Mouse (Mus musculus) kidney, postnatal 25 days (tissue): ENCODE measurements at regions not wholly inside any gene's neighbourhood (a gene's known extent, or its start where the extent isn't known, plus 50 kb on each side); places are given as distances from the start of the nearest gene placed in this dataset.
"Not testable (repeated sequence)": the region's sequence is repeated elsewhere in the genome, so short reads cannot be mapped to it uniquely, and the experiment has no call there.

ENCODE experiments used
- DNase-seq, 2 experiments: peaks; one replicate each; pipeline ENCODE4 v3.0.0; 2021; ENCODE audit warnings: mixed read lengths in 2 of 2

DNA sequence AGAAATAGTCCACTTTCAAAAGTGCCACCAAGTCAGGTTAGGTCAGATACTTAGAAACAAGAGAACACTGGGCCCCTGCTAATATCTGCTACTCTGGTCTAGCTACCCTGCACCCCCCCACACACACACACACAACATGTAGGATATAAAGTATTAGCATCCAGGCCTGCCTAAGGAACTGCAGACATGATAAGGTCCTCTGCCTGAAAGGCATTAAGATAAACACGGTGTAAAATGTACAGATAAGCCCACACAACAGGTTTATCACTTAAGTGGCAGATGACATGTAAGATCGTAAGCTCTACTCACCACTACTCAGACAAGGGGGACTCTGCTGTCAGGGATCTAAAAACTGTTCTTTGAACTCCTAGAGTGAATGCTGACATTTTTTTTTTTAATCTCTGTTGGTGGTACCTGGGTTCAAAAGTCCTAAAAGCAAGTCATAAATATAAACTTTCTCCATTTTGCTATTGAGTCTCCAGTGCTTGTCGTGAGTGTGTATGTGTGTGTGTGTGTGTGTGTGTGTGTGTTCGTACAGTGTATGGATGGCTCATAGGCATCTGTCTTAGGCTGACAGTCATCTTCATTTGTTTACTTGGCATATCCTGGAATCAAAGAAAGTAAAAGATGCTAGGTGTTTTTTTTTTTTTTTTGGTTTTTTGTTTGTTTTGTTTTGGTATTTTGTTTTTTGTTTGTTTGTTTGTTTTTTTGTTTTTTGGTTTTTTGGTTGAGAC, 52.2 kb downstream of the Gm9817 start:
- DNase-seq = no peak

DNA sequence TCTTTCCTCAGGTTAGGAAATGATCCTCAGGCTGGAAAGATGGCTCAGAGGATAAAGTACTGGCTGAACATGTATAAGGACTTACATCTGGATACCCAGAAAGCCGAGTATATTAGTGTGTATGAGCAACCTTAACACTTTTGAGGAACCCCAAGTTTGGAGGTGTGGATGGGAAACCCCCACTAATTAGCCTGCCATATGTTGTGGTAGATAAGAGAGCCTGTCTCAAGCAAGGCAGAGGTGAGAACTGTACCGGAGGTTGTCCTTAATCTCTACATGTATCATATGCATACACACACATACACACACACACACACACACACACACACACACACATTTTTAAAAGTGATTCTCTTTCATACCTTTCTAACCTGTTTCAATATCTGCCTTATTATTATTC, 62.1 kb downstream of the Gm9817 start:
- DNase-seq = no peak

DNA sequence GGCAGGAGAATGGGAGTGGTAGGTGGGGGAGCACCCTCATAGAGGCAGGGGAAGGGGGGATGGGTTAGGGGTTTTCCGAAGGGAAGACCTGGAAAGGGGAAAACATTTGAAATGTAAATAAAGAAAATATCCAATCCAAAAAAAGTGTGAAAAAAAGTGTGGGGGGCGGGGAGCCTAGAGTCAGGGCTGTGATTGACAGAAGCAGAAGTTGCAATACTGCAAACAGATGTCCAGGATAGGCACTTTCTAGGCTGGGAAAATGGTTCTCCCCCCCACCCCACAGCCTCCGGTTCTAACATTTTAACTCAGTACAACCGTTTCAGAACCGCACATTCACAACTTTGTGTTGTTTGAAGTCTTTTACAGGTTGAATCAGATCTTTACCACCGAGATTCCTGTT, 66.6 kb downstream of the Gm9817 start:
- DNase-seq = no peak

DNA sequence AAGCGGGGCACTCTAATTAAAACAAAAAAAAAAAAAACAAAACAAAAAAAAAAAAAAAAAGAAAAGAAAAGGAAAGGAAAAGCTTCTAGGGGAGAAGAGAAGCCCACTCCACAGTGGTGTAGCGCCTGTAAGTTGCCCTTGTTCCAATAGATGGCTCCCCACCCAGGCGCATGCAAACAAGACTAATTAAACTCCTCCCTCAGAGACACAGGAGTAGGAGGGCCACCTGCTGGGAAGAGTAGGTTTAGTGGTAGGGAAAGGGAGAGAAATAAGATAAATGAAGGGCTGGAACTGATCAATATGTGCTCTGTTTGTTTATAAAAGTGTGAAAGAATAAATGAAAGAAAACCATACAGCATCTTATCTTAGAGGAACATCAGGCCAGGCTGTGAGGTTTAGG, 77.7 kb downstream of the Gm9817 start:
- peak; percentile 34 to 61 for DNase-seq

DNA sequence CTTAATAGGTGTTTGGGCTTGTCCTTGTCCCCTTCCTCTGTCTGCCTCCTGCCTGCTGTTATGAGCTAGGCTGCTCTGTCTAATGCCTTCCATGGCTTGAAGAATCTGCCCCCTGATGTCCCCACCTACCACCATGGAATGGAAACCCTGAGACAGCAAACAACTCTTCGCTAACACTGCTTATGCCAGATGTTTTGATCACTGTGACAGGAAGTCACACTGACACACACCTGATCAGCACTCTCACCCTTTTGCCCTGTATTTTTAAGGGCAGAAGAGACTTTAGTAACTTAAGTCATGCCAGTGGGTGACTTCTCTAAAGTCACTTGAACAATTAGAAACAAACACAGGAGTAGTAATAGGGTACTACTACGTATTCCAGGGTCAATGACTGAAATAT, 78.5 kb downstream of the Gm9817 start:
- no peak for DNase-seq

DNA sequence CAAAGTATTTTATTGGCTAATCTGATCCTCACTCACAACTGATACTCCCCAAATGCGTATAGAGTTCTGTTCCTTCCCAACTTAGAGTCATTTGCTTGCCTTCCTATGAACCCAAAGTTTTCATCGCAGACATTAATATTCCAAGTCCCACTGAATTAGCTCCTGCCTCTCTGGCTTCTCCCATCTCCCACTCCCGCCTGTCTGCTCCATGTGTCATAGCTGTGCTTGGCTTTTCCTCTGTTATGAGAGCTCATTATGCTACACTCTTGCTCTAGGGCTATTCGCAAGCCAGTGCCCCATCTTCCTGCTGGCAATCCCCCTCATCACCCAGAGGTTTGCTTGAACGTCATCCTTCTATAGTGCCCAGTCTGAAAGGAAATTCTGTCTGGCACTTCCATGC, 81.8 kb downstream of the Gm9817 start:
- DNase-seq = no peak

DNA sequence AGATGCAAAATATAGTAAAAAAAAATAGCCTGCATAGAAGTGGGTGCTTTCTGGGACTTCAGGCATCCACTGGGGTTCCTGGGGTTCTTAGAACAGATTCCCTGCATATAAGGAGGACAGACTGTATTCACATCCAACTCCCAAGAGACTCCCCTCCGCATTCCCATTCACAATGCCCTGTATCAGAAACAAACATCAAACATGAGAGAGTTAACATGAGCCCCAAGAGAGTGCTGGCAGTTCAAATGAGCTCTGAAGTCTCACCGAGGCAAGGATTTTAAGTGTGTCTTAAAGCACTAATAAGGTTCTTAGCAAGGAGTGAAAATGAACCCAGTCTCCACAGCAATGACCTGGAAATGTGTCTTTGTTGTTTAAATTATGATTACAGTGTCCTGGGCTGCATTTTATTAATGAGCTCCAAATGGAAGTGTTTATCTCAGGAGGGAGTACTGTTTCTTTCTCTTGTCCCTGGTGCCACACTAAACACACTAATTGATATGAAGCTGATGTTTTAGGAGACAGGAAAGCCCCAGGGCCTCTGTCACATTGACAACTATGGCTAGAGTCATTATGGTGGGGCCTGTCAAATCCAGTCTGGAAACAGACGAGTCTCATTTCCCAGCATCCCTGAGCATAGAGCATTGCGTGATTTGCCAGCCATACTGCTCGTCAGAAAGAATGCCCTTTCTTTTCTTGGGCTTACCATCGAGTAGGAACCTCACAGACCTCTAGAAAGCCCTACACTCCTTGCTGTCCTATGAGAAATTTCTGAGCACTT, 85.7 kb downstream of the Gm9817 start:
- no peak for DNase-seq

DNA sequence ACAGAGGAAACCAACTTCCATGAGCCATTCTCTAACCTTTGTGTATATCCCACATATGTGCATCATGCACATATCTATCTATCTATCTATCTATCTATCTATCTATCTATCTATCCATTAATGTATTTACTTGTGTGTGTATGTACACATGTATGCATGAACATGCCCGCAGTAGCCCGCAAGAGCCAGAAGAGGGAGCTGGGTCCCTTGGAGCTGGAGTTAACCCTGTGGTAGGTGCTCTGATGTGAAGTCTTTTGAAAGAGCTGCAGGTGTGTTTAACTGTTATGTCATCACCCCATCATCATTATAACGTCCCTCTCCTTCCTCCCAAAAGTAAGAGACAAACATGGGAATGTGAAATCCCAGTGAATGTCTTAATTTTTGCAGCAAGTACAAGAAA, 86.7 kb downstream of the Gm9817 start:
- DNase-seq = peak; percentile 42 to 48

DNA sequence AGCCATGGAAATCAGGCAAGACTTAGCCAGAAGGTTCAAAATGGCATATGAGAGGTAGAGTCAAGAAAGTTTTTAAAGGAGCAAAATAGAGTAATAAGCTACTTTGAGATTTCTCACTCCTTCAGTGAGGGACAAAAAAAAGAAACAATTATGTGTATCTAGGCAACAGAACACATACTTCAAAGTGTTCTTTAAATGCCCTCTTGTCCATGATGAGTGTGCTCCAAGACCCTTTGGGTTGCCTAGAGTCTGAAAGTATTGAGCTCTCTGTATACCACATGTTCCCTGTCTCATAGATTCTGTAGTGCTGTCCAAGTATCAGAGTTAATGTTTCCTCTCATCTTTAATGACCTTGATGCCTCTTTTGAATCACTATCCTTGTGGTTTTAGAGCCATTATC, 91.2 kb downstream of the Gm9817 start:
- no peak for DNase-seq

DNA sequence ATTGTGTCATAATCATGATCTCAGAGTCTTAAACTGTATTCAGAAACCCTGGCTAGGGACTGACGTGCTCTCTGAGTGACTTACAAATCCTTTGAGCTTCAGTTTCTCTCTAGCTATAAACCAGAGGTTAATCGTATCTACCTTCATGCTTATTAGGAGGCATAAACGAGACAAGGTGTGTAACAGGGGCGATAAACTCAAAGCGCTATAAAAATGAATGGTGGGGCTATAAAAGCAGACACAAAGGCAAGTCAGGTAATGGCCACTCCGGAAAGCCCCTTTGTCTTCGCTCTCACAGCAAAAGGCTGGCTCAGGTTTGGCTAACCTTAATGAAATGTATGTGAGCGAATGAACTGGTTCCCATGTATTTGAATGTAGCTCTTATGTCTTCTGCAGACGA, 94.6 kb downstream of the Gm9817 start:
- DNase-seq = no peak

DNA sequence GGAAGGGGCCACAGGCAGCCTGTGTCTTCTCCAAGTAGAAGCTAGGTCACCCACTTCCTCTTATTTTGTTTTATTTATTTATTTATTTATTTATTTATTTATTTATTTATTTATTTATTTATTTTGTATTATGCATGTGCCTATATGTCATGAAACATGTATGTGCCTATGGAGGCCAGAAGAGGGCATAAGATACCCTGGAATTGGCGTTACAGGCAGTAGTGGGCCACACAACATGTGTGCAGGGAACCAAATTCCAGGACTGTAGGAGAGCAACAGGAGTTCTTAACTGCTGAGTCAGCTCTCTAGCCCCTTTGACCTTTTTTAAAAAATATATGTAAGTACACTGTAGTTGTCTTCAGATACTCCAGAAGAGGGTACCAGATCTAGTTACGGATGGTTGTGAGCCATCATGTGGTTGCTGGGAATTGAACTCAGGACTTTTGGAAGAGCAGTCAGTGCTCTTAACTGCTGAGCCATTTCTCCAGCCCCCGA, 97.3 kb downstream of the Gm9817 start:
- not testable (repeated sequence) for DNase-seq

DNA sequence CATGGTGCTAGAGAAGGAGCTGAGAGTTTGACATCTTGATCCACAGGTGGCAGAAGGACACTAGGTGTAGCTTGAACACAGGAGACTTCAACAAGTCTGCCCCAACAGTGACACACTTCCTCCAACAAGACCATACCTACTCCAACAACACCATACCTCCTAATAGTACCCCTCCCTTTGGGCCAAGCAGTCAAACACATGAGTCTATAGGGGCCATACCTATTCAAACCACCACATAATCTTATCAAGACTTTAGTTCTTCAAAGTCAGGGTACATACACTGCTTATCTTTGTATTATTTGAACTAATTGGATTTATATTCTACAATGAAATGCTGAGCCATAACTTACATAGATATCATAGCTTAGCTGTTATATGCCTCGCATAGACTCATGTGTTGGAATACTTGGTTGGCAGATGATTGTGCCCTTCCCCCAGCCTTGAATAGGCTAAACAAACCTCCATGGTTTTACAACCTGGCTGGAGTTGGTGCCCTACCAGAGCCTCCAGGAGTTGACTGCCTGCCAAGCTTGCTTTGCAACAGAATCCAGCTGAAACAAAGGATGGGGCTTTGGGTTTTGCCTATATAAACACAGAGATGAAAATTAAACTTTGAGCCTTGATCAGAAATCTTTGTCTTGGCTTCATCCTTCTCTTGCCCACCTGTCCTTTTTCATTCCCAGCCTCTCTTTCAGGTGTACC, 103.2 kb downstream of the Gm9817 start:
- DNase-seq = peak in 1 of 2 experiments; percentile 26

DNA sequence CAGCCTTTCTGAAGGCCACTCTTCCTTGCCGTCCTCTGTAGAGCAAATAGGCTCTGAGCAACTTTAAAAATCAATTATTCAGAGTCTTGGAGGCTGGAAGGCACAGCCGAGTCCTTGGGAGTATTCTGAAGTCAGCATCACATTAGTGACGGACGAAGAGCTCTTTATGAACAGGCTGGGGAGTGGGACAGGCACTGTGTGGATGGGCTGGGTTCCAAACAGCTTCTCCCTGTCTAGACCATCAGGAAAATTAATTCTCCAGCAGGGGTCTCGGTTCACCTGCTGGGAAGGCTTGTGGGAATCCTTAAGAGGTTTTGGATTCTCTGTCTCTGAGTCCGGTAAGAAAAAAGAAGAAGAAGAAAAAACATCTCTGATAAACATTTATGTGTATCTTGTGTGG, 110.9 kb downstream of the Gm9817 start:
- no peak for DNase-seq

DNA sequence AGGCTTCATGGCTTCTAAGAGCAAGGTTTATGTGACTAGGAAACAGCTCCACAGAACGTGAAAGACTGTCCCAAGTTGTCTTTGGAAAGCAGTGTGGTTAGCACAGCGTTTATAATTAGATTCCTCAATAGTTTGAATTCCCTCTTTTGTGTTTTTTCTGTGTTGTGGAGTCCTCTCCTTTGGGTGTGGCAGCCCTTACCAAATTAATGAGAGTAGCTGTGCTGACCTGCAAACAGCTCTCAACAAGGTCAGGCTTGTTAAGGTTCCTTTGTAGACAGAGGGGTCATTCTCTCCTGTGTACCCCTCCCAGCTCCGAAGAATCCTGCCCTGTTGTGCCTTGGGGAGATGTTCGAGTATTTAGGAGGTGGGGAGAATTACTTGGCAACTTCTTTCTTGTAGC, 111.7 kb downstream of the Gm9817 start:
- no peak for DNase-seq

DNA sequence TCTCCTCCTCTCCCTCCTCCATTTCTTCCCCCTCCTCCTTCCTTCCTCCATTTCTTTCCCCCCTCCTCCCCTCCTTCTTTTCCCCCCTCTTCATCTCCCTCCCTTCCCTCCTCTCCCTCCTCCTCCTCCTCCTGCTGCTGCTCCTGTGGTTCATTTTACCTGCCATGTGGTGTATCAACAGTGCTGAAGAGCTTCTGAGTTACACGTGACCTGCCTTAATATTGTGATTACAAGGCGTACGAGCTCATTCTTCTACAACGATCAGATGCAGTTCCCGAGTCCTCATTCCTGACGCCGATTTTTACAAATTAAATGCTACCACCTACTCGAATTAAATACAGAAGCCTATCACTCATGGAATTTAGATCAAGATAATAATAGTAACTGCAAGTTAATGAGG, 113.6 kb downstream of the Gm9817 start:
- DNase-seq = no peak

DNA sequence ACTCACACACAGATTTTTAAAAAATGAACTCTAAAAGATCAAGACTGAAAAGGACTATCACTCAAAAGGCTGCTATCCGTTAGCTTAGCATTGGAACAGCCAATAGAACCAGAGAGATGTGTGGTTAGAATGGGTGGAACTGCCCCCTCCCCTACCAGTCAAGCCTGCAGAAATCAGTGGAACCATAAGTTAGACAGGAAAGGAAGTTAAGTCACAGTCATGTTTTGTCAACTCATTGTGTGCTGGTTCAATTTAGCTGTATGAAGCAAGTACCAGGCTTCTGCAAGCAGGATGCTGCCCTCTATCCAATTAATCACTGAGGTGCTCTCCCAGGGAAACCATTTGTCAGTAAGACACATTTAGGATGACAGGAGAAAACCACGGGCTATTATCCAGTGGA, 117.1 kb downstream of the Gm9817 start:
- DNase-seq = no peak

DNA sequence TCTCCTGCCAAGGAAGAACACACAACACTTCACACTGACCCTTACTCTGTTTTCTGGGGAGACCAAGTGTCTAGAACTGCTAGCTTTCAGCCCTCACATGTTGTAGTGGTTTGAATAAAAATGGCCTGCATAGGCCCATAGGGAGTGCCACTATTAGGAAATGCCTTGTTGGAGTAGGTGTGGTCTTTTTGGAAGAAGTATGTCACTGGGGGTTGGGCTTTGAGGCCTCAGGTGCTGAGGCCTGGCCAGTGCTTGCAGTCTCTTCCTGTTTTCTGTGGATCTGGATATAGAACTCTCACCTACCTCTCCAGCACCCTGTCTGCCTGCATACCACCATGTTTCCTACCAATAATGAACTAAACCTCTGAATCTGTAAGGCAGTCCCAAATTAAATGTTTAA, 117.9 kb downstream of the Gm9817 start:
- no peak for DNase-seq

DNA sequence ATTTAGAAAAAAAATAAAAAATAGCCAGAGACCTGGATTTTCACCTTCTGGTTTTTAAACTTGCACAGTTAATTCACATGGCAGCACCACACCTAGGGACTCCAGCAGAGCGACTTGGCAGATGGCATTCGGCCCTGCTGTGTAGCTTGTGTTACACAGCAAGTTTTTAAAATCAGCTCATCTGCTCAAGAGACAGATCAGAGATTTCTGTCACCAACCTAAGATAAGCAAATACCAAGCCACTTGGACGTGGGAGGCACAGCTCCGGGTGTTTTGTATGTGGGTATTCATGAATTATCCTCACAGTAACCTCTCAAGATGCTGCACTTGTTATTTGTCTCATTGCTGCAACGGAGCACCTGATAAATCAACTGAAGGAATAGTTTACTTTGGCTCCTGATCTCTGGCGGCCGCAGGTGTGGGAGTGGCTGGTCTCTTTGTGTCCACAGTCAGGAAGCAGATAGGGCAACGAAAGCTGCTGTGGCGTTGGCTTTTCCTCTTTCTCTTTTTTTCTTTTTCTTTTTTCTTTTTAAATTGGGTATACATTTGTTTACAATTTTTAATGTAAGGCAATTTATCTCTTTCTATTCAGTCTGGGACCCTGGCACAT, 122.1 kb downstream of the Gm9817 start:
- no peak for DNase-seq

DNA sequence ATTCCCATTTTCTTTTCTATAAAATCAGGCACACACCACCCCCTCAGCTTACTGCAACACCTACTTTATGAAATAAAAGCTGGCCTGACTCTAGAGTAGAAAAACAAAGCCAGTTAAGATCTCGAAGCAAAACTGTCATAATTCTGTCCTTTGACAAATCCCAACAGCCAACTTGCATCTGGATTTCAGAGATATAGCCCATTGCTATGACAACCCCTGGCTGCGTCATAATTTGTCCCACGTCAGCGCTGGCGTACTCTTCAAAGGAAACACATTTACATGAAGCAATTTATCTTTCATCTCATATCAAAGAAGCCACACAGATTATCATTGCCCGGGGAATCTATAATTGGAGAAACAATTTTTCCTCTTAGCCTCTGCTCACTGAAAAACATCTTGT, 126.4 kb downstream of the Gm9817 start:
- DNase-seq = no peak

DNA sequence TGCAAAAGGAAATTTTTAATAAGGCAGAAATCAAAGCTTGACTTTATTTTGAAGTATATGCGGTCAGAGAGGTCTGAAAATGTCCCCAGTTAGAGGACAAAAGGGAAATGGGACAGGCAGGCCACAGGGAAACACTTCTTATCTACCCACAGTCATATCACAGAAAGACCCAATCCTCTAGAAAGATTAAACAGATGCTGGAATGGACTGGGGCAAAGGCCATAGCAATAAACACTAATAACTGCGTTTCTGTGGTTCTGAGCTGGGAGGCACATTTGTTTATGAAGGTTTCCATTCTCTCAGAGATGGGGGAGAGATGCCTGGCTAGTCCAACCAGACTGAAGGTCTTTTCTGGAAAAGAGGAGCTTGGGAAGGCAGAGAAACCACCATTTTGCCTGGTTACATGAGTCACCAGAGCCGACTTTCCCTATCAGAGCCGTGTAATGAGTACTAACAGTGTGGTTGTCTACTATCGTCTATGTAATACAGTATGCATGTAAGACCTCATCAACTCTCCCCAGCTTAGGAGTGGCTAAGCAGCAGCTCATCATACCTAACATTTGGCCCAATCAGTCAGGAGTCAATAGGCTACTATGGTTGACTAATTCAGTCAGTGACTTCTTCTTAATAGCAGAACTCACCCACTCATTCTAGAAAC, 130.2 kb downstream of the Gm9817 start:
- DNase-seq = no peak

DNA sequence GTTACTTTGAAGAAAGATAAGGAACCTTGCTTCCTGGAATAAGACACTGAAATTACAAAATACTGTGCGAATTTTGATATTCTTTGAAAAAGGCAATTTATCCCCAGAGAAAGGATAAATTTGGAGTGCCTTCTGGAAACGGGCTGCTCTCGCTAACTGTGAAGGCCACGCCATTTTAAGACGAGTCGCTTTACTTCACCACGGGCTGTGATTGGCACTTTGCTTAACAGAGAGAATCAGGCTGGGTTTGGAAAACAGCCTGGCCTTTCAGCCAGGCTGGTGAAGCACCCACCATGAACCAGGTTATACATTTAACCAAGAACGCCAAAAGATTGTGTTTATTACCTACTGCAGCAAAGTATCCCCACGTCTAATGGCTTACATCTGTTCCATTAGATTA, 132.7 kb downstream of the Gm9817 start:
- no peak for DNase-seq

DNA sequence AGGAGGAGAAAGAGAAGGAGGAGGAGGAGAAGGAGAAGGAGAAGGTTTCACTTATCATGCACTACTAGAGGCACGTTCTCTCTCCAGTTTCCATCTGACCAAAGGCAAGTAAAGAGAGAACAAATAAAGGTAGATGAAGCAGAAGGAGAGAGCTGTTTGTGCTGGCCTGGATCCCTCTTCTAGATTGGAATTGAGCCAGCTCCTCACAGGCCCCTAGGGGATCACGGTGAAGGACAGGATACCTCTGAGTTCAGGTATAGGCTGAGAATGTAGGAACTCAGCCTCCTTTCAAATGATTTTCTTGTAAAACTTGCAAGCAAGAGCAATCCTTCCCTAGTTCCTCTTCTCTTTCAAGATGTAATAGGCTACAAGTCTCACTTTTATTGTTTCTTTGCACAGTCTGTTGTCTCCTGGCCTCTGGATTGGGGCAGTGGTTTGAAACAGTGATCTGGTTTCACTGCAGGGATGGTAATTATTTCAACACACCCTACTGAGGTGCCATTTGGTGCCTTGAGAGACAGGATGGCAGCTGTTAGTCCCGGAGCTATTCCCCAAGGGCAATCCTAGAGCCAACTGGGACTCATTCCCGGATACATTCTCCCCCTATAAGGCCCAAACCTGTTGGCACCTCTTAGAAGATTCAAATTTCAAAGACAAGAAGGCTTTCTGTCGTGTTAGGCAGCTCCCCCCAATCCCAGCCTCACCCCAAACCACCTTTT, 134.8 kb downstream of the Gm9817 start:
- DNase-seq = no peak
